Mouse (Mus musculus) C2C12 (cell line): ENCODE measurements at regions not wholly inside any gene's neighbourhood (a gene's known extent, or its start where the extent isn't known, plus 50 kb on each side); places are given as distances from the start of the nearest gene placed in this dataset. TPM values are rescaled to one million over a fixed set of nuclear protein-coding genes. Genes with fewer than 3 reads are reported as not detected.

ENCODE experiments used
- H3K27me3 ChIP-seq: one replicate; pipeline ENCODE4 v1.6.1; 2011; ENCODE audit not compliant: control insufficient read depth, insufficient read depth, insufficient read length
- H3K36me3 ChIP-seq: one replicate; pipeline ENCODE4 v1.6.1; 2011; ENCODE audit not compliant: control insufficient read depth, insufficient read depth
- H3K4me3 ChIP-seq: one replicate; pipeline ENCODE4 v1.5.1; 2011; ENCODE audit warnings: mild to moderate bottlenecking, control low read depth; ENCODE audit not compliant: poor library complexity, insufficient read depth, severe bottlenecking
- H3K79me2 ChIP-seq: one replicate; pipeline ENCODE4 v1.6.1; 2011; ENCODE audit not compliant: control insufficient read depth, insufficient read depth
- H3K79me3 ChIP-seq: one replicate; pipeline ENCODE4 v1.6.1; 2011; ENCODE audit warnings: low read depth, control low read depth
- H3ac ChIP-seq: one replicate; pipeline ENCODE3; 2011; ENCODE audit warnings: low read depth; ENCODE audit not compliant: control insufficient read depth, insufficient read length
- CEBPB ChIP-seq: IDR thresholded peaks from one replicate; pipeline ENCODE4 v1.6.1; 2011; ENCODE audit warnings: low read depth, mild to moderate bottlenecking, control low read depth, moderate library complexity
- CTCF ChIP-seq: IDR thresholded peaks from one replicate; pipeline ENCODE4 v1.5.1; 2011; ENCODE audit not compliant: control insufficient read depth, insufficient read depth, insufficient read length
- FOSL1 ChIP-seq: IDR thresholded peaks from one replicate; pipeline ENCODE4 v1.8.0; 2011; ENCODE audit warnings: mild to moderate bottlenecking, low read length; ENCODE audit not compliant: poor library complexity, insufficient read depth, severe bottlenecking
- MAX ChIP-seq: IDR thresholded peaks from one replicate; pipeline ENCODE4 v1.6.1; 2011; ENCODE audit warnings: mild to moderate bottlenecking, control low read depth
- MYOD1 ChIP-seq: IDR thresholded peaks from one replicate; pipeline ENCODE4 v1.6.1; 2011; ENCODE audit warnings: low read depth; ENCODE audit not compliant: control insufficient read depth, insufficient read length
- MYOG ChIP-seq: IDR thresholded peaks from one replicate; pipeline ENCODE4 v1.6.1; 2011; ENCODE audit not compliant: control insufficient read depth, insufficient read length; ENCODE audit errors: extremely low read depth
- USF1 ChIP-seq: IDR thresholded peaks from one replicate; pipeline ENCODE4 v1.6.1; 2011; ENCODE audit warnings: low read depth, mild to moderate bottlenecking, control low read depth, moderate library complexity
- microRNA-seq: library from miRNA; unstranded; fragments of <30 nt; microRNA quantifications from one replicate; pipeline ENCODE4, GENCODE M21; 2019; ENCODE audit warnings: borderline microRNAs expressed

DNA sequence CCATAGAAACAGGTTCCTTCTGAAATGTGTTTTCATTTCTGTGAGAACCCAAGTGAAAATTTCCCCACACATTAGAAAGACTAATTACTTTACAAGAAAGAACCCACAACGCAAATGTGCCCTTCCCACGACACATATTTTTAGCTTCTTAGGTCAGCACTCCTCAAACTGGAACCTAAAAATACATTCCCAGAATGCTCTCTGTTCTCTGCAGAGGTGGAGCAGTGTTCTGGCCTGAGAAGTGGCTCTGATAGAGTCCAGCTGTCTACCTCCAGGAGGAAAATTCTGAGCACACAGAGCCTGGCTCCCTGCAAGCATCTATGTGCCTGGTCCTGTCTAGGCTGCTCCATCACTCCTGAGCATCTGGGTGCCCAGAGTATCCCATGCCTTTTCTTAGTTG, 184.3 kb upstream of the BB014433 start:
- H3K4me3 ChIP-seq: no peak overlapping the region
- no peaks in the 10 kb centered on the region for H3K36me3 ChIP-seq
- no peaks in the 10 kb centered on the region for H3K79me3 ChIP-seq
- TF ChIP-seq CTCF (no peak), MAX (no peak)
- no peaks in the 10 kb centered on the region for H3K27me3 ChIP-seq
- H3K79me2 ChIP-seq: no peaks in the 10 kb centered on the region
- H3ac ChIP-seq: no peak overlapping the region

DNA sequence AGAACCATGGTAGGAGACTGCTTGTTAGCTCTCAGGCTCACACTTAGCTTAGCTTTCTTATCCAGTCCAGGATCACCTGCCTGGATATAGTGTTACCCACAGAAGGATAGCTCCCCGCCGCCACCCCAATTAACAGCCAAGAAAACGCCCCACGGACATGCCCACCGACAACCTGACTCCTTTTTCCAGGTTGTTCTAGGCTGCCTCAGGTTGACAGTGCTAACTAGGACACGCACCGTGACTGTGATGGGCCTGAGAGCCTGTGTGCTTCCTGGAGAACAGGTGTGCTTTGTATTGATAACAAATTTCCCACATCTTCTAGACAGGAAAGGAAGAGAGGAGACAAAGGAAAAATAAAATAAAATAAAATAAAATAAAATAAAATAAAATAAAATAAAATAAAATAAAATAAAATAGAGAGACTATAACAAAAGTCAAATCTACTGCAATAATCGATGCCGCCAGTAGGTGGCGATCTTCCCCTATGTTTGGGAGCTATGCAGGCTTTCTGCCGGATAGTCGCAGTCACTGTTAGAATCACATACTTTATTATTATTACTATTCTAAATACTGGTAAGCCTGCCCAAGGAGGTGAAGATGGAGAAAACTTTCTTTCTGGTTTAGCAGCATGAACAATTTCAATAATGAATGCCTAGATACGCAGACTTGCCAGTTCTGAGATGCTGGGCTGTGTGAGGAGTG, 175.5 kb upstream of the BB014433 start:
- Histone ChIP-seq H3ac (no peak overlapping the region), H3K79me3 (no peaks in the 10 kb centered on the region), H3K36me3 (no peaks in the 10 kb centered on the region), H3K4me3 (no peak overlapping the region), H3K79me2 (no peaks in the 10 kb centered on the region), H3K27me3 (no peaks in the 10 kb centered on the region)
- TF ChIP-seq CTCF: no peak
- no peak for TF ChIP-seq CEBPB
- no peak for TF ChIP-seq USF1
- TF ChIP-seq FOSL1: no peak
- no peak for TF ChIP-seq MYOG
- no peak for TF ChIP-seq MAX
- TF ChIP-seq MYOD1: no peak

DNA sequence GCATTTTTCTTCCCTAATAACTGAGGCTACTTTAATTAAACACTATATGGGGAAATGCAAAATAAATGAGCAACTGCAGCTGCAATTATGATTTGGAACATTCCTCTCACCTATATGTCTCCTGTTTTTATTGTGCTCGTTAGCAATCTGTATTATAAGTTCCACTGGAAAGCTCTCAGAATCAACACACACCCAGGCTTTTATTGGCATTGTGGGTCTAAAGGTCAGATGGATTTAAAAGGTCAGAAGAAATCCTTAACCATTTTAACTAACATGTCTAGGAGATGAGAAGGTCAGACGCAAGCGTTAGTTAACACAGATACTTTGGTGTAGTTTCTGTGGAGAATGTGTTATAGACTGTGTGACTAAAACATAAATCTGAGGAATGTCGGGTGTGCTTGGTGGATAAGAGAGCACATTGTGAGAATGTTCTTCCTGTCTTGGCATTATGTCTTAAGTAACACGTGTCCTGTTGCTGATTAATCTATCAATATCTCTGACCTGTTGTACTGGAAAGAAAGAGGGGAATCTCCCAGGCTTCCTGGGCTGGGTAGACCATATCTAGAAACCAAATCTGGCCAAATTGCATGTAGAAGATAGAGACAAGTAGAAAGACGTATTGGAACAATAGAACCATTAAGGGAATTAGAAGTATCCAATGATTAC, 164.1 kb upstream of the BB014433 start:
- Histone ChIP-seq H3K79me2 (no peaks in the 10 kb centered on the region), H3ac (no peak overlapping the region), H3K36me3 (no peaks in the 10 kb centered on the region), H3K4me3 (no peak overlapping the region), H3K27me3 (no peaks in the 10 kb centered on the region), H3K79me3 (no peaks in the 10 kb centered on the region)
- TF ChIP-seq CTCF (no peak), CEBPB (no peak), USF1 (no peak), MAX (no peak), MYOG (no peak), FOSL1 (no peak), MYOD1 (no peak)

DNA sequence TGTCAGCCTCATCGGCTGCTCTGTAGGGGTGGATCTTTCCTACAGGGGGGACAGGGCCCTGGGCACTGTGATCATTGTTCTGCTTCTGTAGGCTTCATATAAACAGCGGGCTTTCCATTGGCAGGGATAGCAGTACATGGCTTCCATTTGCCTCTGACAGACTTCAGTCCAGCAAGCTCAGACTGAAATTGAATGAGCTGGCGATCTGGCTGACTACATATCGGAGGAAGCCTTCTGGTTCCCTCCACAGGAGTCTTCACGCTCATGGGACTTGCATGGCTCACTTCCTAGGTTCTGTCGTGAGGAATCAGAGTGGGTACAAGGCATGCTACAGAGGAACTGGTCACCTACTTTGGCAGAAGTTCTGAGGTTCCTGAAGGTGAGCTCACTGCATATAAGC, 155.7 kb upstream of the BB014433 start:
- Histone ChIP-seq H3K79me2 (no peaks in the 10 kb centered on the region), H3K4me3 (no peak overlapping the region), H3K36me3 (no peaks in the 10 kb centered on the region), H3K79me3 (no peaks in the 10 kb centered on the region), H3ac (no peak overlapping the region), H3K27me3 (no peaks in the 10 kb centered on the region)
- no peak for TF ChIP-seq USF1
- no peak for TF ChIP-seq CTCF
- no peak for TF ChIP-seq MAX
- no peak for TF ChIP-seq MYOD1
- TF ChIP-seq FOSL1: no peak
- no peak for TF ChIP-seq MYOG
- no peak for TF ChIP-seq CEBPB

DNA sequence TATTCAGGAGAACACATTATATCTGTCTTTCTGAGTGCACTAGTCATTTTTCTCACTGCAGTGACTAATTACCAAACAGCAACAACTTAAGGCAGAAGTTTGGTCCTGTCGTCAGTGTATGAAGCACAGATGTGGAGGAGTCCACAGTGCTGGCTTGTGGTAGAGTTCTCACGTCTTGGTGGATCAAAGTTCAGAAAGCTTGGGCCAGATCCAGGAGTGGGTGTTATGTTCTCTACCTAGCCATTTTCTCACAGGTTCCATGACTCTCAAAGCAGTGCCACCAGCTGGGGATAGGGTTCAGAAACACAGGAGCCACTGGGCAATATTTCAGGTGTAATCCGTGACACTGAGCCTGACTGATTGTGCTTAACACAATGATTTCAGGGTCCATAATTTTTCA, 144.8 kb upstream of the BB014433 start:
- Histone ChIP-seq H3K36me3 (no peaks in the 10 kb centered on the region), H3ac (no peak overlapping the region), H3K27me3 (no peaks in the 10 kb centered on the region), H3K79me3 (no peaks in the 10 kb centered on the region), H3K4me3 (no peak overlapping the region), H3K79me2 (no peaks in the 10 kb centered on the region)
- TF ChIP-seq MAX (no peak), MYOG (no peak), CEBPB (no peak), USF1 (no peak), MYOD1 (no peak), FOSL1 (no peak), CTCF (no peak)

DNA sequence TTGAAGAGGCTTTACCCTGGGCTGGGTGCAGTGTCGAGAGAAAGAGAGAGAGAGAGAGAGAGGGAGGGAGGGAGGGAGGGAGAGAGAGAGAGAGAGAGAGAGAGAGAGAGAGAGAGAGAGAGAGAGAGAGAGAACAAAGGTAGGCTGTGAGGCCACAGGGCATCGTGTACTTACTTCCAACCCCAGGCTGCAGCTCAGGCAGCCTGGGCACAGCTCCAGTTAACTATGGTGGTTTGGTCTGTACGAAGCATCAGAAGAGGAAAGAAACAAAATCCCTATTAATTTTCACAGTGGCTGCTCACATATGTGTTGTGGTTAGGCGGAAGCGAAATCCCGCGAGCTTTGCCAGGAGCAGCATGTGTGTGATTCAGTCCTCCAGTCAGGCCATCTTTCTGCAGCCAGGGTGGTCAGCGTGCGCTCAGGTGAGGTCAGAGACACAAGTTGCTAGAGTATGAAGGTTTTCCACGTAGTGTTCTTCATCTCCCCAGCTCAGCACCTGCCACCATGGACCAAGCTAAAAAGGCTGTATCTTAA, 143.3 kb upstream of the BB014433 start:
- Histone ChIP-seq H3K79me2 (no peaks in the 10 kb centered on the region), H3K79me3 (no peaks in the 10 kb centered on the region), H3K4me3 (no peak overlapping the region), H3ac (no peak overlapping the region), H3K27me3 (no peaks in the 10 kb centered on the region), H3K36me3 (no peaks in the 10 kb centered on the region)
- no peak for TF ChIP-seq MAX
- TF ChIP-seq CTCF: no peak
- no peak for TF ChIP-seq USF1
- TF ChIP-seq MYOG: no peak
- no peak for TF ChIP-seq FOSL1
- TF ChIP-seq MYOD1: no peak
- no peak for TF ChIP-seq CEBPB

Small RNA genes in the stretch of these regions (microRNA-seq; reads per million reads assigned to microRNA genes)
- gene Gm25255 (not detected), gene Gm25871 (not detected)
